Comparison of ENCODE assay signal across 16 mouse cellular contexts in genomic region chr16:29909923-29910465, GRCm38 (mm10).
A peak's percentile ranks its signal among the peaks of the same experiment; 100 is the strongest.
DNase-seq lines count a peak whose midpoint lies in the region; ATAC-seq lines count a peak whose summit lies in the region.
"Had no signal": no experiment of that assay in that cellular context is flagged by ENCODE, and none has a peak within 500 bp of the region (broad histone marks: within the 10 kb centered on the region; RNA-seq: fewer than 3 reads in every experiment).

No protein-coding gene starts in this region.

- no peak for ATAC-seq in hindbrain, embryonic 12.5 days (ENCODE audit: low FRiP score)
- ATAC-seq in stomach, embryonic 14.5 days (ENCODE audit: insufficient number of reproducible peaks, insufficient read depth, low FRiP score, low read depth) = no peak
- ATAC-seq: forebrain, embryonic 15.5 days; intestine, postnatal 0 days had no signal

- no peak overlapping the region for H3K9ac ChIP-seq in hindbrain, embryonic 12.5 days
- no peak overlapping the region for H3K9ac ChIP-seq in stomach, embryonic 14.5 days (replicated peaks; ENCODE audit: low read depth, low read length)
- H3K9ac ChIP-seq: forebrain, embryonic 15.5 days; hindbrain, embryonic 14.5 days; neural tube, embryonic 15.5 days had no signal

- H3K4me2 ChIP-seq in hindbrain, embryonic 12.5 days (replicated peaks) = no peak overlapping the region
- no peak overlapping the region for H3K4me2 ChIP-seq in stomach, embryonic 14.5 days (replicated peaks; ENCODE audit: low read depth, low read length)
- H3K4me2 ChIP-seq: forebrain, embryonic 15.5 days; hindbrain, embryonic 14.5 days; neural tube, embryonic 15.5 days had no signal

- peak overlapping the region; percentile 50; the same call in 1 of the 2 replicates for H3K27ac ChIP-seq in hindbrain, embryonic 10.5 days
- H3K27ac ChIP-seq in hindbrain, embryonic 12.5 days = no peak overlapping the region
- peak overlapping the region; percentile 11; the same call in 1 of the 2 replicates for H3K27ac ChIP-seq in stomach, embryonic 14.5 days (ENCODE audit: low read length)
- H3K27ac ChIP-seq: forebrain, embryonic 15.5 days; hindbrain, embryonic 14.5 days; neural tube, embryonic 15.5 days had no signal

- H3K4me1 ChIP-seq in hindbrain, embryonic 10.5 days (replicated peaks) = peaks cover 43% of the 10 kb centered on the region
- H3K4me1 ChIP-seq in hindbrain, embryonic 12.5 days = peaks cover 17% of the 10 kb centered on the region
- H3K4me1 ChIP-seq in stomach, embryonic 14.5 days (ENCODE audit: control insufficient read depth, insufficient read depth, low read length) = peaks cover 22% of the 10 kb centered on the region
- H3K4me1 ChIP-seq: forebrain, embryonic 15.5 days had no signal

- H3K27me3 ChIP-seq in hindbrain, embryonic 10.5 days (ENCODE audit: insufficient read depth, poor library complexity, severe bottlenecking) = peaks cover 47% of the 10 kb centered on the region
- H3K27me3 ChIP-seq in hindbrain, embryonic 12.5 days = peaks cover 35% of the 10 kb centered on the region
- H3K27me3 ChIP-seq in stomach, embryonic 14.5 days (ENCODE audit: control insufficient read depth, insufficient read depth, low read length) = no peaks in the 10 kb centered on the region
- H3K27me3 ChIP-seq: forebrain, embryonic 15.5 days had no signal

- no peak overlapping the region for H3K4me3 ChIP-seq in hindbrain, embryonic 10.5 days
- H3K4me3 ChIP-seq in hindbrain, embryonic 12.5 days = no peak overlapping the region
- H3K4me3 ChIP-seq in stomach, embryonic 14.5 days (ENCODE audit: low read depth, low read length) = no peak overlapping the region
- H3K4me3 ChIP-seq: forebrain, embryonic 15.5 days; neural tube, embryonic 15.5 days had no signal

- H3K9me3 ChIP-seq in hindbrain, embryonic 10.5 days = peaks cover 10% of the 10 kb centered on the region; the same call in 1 of the 2 replicates
- no peaks in the 10 kb centered on the region; the same call in 1 of the 2 replicates for H3K9me3 ChIP-seq in hindbrain, embryonic 12.5 days (replicated peaks)
- no peaks in the 10 kb centered on the region for H3K9me3 ChIP-seq in stomach, embryonic 14.5 days (ENCODE audit: control insufficient read depth, low read depth, low read length)
- H3K9me3 ChIP-seq: forebrain, embryonic 15.5 days had no signal

- no peak for DNase-seq in hindbrain, embryonic 10.5 days (ENCODE audit: low spot score)
- DNase-seq in MN1 (ENCODE audit: low spot score) = peak; percentile 32
- peak; percentile 46 for DNase-seq in adrenal gland, postnatal 14 days
- DNase-seq in kidney, adult 9 months = no peak
- DNase-seq in heart, postnatal 10 days = no peak
- DNase-seq in kidney, postnatal 4 days = no peak
- DNase-seq: cerebellum, postnatal 10 days; kidney, postnatal 25 days; lung, postnatal 10 days had no signal

- WGBS in hindbrain, embryonic 10.5 days = 36% methylated on average over 5 of the region's 5 CpGs
- WGBS in hindbrain, embryonic 12.5 days = 36% methylated on average over 5 of the region's 5 CpGs
- 51% methylated on average over 5 of the region's 5 CpGs for WGBS in stomach, embryonic 14.5 days

- no peaks in the 10 kb centered on the region for H3K36me3 ChIP-seq in hindbrain, embryonic 10.5 days
- H3K36me3 ChIP-seq in hindbrain, embryonic 12.5 days = no peaks in the 10 kb centered on the region
- no peaks in the 10 kb centered on the region for H3K36me3 ChIP-seq in stomach, embryonic 14.5 days (ENCODE audit: control insufficient read depth, insufficient read depth, low read length)
- H3K36me3 ChIP-seq: forebrain, embryonic 15.5 days; G1E; neural tube, embryonic 15.5 days had no signal

- intact Hi-C loops in heart, postnatal 10 days (cut with DNase I) = no loop called here

Comparison
In these comparisons a context has a peak if more than half of its experiments do, and no peak if none do; other contexts are left out.
1. DNase-seq: peak in MN1 (single experiment) and adrenal gland, postnatal 14 days (single experiment); none in hindbrain, embryonic 10.5 days (single experiment), kidney, adult 9 months (single experiment), heart, postnatal 10 days (0 of 2) and kidney, postnatal 4 days (0 of 2).